Mouse (Mus musculus) heart, postnatal 10 days (tissue): ENCODE measurements around the gene Ctsl. TPM values are rescaled to one million over a fixed set of nuclear protein-coding genes. Genes with fewer than 3 reads are reported as not detected.

Experiments
- DNase-seq, 2 experiments: peaks; one replicate each; pipeline ENCODE4 v3.0.0; 2021
- intact Hi-C: fragments of 180-260 bp; cut with DNase I; formaldehyde crosslinking; loops from one replicate; pipeline ENCODE4 v1.15.1; 2025
- total RNA-seq, 2 experiments: library from RNA; stranded (reverse); gene quantifications; 2 replicates each; pipeline ENCODE4 v1.2.3; 2021

The Ctsl gene
- total RNA-seq, 2 experiments from 2014 or later, result 246 to 281 TPM

DNA sequence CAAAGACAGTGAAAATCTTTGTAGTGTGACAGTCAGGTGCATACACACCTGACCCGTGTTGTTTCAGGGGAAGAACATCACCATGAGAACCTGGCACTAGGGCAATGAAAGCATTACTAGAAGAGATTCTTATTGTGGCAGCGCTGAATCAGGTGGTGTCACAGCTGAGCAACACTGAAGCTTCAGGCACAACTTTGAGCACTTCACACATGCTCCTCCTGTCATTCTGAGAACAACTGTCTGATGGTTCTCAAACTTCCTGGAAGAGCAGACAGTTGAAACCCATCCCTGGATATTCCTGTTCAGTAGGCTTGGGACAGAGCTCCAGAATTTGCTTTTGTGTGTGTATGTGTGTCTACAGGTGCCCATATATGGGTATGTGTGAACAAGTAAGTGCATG lies 5.8 kb upstream of the Ctsl start:
- intact Hi-C loops, result no loop called here
- DNase-seq, result no peak

DNA sequence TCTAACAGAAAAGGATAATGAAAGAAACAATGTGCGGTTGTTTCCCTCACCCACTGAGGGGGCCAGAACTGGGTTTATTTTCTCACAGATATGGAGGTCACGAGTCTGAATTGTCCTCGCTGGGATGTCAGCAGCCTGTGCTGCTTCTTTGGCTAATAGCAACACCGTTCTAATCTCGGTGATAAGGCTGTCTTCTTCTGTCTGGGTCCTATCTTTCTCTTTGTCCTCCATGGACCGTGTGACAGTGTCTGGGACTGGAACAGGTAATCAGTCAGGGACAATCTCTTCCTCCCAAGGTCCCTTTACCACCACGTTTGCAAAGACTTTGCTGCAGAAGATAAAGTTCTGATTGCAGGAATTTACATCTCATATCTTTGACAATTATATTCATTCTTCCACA lies 4.5 kb upstream of the Ctsl start:
- intact Hi-C loops, result no loop called here
- no peak for DNase-seq

DNA sequence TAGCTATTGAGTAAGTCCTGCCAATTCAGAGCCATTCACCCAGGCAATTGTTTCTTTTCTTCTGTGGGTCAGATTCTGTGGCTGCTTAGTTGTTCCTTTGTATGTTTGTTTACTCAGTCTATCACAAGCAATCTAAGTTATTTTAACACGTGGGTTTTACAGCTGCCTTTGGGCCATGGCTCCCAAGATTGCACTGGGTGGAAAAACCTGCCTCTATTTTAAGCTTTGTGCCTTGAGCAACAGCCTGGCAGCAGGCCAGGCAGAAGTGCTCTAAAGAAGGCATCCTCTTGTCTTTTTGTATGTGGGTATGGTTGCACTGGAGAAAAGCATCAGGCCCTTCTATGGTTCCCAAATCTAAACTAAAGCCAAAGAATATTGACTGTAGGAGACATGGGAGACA lies 3.0 kb upstream of the Ctsl start:
- peak; percentile 27 to 35 for DNase-seq
- intact Hi-C loops, result no loop called here

DNA sequence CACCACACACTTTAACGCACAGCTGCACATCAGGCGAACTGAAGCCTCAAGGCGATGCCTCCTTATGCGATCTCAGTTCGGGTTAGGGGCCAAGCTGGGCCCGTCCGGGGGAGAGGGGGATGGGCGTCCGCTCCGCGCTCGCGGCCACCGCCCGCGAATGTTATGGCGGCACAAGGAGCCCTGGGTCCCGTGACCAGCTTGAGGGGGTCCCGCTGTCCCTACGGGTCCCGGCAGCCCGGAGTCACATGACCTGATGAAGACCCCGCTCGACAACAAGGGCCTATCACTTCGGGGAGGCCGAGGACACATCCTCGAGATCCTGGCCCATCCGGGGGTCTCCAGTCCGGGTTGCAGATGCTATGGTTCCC lies 901 bp downstream of the Ctsl start:
- DNase-seq, result no peak
- intact Hi-C loops, result loop anchor here (1.0 to 2.0 kb wide), 3 partner anchors 25 to 63 kb away; partner anchors contain the start of genes Aaed1 and Cdk20

DNA sequence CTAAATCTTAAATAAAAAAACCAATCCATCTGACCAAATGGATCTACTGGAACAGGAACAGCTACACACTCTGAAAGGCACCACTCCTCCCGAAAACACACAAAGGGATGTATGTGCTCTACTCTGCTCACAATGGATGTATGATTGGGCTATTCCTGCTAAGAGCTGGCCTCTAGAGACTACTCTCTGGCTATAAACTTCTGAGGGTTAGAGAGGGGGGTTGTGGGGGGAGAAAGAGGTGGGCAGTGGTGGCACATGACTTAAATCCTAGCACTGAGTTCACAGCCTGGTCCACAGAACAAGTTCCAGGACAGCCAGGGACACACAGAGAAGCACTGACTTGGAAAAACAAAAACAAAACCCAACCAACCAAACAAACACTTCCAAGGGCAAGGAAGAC lies 2.1 kb downstream of the Ctsl start:
- no peak for DNase-seq
- intact Hi-C loops, result loop anchor here (2.0 kb wide), 2 partner anchors 24 to 56 kb away; partner anchors contain the start of gene Aaed1

DNA sequence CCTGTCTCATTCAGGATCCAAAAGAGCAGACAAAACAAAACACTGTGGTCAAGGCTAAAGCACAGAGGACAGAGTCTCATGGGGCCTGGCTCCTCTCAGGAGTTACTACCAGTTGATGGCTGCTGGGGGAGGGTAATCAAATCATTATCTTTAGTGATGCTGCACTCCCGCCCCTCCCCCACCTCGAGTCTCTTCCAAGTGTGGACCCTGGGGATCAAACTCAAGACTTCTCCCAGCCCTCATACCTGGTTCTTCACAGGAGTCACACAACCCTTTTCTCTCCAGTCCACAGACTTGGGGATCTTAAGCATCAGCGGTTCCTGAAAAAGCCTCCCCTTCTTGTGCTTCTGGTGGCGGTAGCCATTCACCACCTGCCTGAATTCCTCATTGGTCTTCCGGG lies 3.1 kb downstream of the Ctsl start:
- no peak for DNase-seq
- intact Hi-C loops, result loop anchor here (2.0 kb wide), 2 partner anchors 23 to 55 kb away; partner anchors contain the start of gene Aaed1

DNA sequence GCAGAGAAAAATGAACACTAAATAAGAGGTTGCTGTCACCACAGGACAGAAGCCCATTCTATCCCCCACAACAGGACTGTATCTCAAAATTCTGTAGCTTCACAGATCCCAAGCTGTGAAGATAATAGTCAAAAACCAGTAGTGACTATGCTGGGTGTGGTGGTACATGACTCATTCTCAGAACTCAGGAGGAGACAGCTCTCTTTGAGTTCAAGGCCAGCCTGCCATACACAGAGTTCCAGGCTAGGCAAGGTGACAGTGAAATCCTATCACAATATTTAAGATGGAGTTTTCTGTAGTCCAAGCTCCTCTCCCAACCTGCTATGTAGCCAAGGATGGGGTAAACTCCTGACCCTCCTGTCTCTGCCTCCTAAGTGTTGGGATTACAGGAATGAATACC lies 5.4 kb downstream of the Ctsl start:
- no peak for DNase-seq
- intact Hi-C loops, result no loop called here

DNA sequence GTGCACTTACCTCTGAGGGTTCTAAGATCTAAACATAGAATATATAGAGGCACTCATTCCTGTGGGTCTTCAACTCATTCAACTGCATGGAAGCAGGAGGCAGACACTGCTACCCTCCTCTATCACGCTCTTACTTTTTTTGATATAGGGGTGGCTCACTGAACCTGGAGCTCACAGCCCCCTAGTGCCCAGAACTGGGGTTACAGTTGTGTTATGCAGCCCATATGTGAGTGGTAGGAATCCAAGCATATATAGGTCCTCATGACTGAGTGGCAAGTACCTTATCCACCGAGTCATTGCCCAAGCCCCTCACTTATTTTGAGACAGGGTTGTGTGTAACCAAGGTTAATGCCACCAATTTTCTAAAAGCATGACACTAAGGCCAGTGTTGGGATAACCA lies 6.4 kb downstream of the Ctsl start:
- intact Hi-C loops, result no loop called here
- peak; percentile 24 to 40 for DNase-seq

DNA sequence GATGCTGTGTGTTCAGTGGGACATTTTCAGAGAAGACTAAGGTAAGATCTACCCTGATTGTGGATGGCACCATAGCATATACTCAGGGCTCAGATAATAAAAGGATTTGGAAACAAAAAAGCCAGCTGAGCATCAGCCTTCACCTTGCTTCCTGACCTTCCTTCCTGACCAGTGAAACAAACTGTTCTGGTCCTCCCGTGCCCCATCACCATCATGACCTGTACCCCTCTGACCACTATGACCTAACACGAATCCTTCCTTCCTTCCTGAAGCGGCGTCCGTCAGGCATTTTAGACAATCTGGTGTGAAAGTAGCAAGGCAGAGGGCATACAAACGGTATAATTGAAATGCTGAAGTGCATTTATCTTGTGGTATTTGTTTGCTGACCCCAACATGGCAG lies 8.6 kb downstream of the Ctsl start:
- intact Hi-C loops, result no loop called here

DNA sequence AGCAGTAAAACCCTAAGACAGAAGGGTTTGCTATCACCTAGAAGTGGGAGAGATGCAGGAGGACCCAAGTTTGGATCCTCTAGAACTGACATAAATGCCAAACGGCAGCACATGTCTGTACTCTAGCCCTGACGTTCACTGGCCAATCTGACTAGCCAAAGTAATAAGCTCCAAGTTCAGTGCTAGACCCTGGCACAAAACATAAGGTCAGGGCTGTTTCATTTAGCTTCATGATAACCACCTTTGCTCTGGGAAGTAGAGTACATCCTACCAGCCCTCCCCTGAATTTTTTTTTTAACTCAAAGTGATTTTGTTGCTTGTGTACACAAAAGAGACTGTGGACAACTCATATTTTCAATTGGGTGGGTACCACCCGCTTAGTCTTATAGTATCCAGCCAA lies 9.7 kb downstream of the Ctsl start:
- intact Hi-C loops, result no loop called here
- DNase-seq, result no peak

More for the DNA sequence above, 8.6 kb downstream of the Ctsl start:
- no peak for DNase-seq

DNA sequence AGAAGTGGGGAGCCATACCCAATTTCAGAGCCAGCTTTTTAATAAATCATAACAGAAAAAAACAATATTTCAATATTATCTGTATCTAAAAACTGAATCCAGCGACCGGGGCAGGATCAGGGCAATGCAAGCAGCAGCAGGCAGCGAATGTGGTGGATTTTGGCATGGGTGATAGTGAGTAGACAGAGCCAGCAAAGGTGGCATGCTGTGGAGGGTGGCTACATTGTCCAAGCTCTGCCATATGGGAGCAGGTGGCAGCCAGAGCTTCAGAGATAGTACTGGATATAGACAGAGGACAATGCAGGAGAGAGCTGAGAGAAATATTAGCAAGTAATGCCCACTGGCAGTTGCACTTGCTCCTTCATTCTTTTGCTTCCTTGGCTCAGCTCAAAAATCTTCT lies 11.0 kb downstream of the Ctsl start:
- DNase-seq, result no peak
- intact Hi-C loops, result no loop called here

DNA sequence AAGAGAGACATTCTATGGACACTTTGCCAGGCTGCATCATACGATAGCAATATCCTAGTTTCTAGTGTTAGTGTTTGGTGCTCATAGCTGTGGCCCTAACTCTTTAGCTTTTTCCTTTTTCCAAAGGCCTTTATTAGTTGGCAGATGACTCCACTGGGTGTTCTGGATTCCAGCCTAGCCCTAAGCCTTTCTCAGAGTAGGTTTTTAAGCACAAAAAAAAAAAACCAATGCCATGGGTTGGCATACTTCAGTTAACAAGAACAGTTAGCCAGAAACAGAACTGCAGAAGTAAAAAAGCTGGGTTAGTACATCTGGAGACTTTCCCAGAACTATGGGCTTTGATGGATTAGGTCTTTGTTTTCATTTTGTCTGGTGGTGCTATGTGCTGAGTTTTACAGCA lies 12.2 kb downstream of the Ctsl start:
- intact Hi-C loops, result no loop called here
- DNase-seq, result no peak

DNA sequence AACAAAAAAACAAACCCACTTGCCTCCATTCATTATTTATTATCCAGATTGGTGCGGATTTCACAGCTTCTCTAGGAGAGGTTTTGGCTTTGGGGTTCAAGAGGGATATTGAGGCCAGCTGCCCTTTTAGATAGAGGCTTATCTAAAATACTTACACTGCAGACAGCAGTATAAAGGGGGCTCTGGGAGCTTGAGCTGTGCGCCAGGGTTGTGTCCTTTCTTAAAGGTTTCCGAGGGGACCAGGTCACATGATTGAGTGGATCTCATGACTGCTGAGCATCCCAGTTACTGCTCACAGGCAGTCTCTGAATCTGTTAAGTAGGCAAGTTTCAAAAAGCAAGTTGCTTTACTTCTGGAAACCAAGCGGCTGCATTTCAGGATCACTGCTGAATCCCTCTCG lies 13.3 kb downstream of the Ctsl start:
- no peak for DNase-seq
- intact Hi-C loops, result no loop called here

DNA sequence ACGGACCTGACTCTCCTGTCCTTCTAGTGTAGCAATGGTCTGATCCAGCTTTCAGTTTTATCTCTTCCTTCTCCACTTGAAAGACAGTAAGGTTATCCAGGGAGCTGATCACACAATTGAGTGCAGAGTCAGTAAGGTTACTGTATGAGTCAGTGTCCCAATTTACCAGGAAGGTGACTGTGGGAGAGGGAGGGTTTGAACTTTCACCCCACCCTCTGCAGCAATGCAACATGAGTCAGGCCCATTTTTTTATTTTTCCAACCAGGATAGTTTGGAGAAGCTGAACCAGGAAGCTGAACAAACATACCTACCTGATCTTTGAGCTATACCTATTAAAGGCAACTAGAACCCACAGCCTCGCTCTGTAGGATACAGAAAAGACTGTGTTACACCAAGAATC lies 21.2 kb downstream of the Ctsl start:
- intact Hi-C loops, result no loop called here
- DNase-seq, result no peak

DNA sequence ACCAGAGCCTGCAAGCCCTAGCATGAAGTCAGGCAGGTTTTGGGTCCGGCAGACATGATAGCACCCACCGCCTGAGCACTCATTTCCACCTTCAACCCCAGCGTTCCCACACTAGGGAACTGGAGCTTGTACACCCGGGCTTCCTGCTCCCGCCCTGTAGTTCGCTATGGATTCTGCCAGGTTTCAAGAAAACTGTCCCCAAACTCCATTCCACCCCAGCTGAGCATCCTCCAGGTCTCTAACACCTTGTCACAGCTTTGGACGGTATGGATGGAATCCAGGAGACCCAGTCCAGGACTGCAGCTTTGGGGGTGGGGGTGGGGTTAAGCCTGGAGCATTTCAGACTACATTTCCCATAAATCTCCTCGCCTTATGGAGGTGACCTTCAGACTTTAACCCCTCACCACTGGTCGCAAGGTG lies 26.6 kb downstream of the Ctsl start:
- peak; percentile 44 to 64 for DNase-seq
- intact Hi-C loops, result loop anchor here (2.0 kb wide), 1 partner anchor 25 kb away; no protein-coding TSS in a partner anchor

DNA sequence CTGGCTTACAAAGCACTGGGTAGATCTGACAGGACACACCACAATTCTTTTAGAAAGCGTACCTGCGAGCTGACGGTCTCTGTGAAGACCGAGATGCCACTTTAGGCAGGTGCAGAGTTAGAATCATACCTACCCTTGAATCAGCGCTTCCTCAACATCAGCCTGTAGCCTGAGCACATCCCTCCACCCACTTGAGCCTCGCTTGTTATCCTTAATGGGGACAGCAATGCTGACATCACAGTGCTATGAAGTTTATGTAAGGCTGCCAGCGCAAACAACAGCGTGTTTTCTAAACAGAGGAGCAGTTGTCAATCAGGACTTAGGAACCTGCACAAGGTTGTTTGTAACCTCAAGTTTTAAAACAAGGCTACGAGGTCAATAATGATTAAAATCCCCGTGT lies 27.1 kb downstream of the Ctsl start:
- intact Hi-C loops, result no loop called here
- DNase-seq, result peak; percentile 21 to 33

DNA sequence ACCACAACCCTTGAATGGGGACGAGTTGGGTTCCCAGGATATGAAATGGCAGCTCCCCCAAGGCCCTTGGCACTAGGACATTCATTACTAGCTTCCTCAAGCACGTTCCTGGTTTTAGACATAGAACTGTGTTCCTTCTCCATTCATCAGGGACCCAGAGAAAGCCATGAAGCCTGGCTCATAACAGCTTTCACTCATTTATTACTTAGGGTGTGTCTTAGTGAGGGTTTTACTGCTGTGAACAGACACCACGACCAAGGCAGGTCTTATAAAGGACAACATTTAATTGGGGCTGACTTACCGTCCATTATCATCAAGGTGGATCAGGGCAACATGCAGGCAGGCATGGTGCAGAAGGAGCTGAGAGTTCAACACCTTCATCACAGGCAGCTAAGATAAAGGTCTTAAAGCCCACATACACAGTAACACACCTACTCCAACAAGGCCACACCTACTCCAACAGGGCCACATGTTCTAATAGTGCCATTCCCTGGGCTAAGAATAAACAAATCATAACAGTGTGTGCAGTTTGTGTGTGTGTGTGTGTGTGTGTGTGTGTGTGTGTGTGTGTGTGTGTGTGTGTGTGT lies 35.1 kb downstream of the Ctsl start:
- DNase-seq, result no peak

DNA sequence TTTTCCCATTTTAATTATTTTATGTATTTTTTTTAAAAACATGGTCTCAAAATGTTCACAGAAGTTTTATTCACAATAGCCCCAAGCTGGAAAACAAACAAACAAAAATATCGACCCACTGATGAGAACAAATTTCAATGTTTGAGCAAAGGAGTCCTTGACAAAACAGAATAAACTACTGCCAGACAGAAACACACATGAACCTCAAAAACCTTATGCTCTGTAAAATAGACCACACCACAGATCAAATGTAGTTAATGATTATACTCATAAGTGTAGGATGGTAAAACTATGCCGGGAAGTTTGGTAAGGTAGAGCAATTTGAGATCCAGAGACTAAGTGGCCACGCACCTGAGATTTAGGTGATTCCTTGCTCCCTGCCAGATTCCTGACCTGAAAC lies 37.6 kb downstream of the Ctsl start:
- intact Hi-C loops, result no loop called here
- no peak for DNase-seq

More for the DNA sequence above, 35.1 kb downstream of the Ctsl start:
- intact Hi-C loops, result no loop called here

DNA sequence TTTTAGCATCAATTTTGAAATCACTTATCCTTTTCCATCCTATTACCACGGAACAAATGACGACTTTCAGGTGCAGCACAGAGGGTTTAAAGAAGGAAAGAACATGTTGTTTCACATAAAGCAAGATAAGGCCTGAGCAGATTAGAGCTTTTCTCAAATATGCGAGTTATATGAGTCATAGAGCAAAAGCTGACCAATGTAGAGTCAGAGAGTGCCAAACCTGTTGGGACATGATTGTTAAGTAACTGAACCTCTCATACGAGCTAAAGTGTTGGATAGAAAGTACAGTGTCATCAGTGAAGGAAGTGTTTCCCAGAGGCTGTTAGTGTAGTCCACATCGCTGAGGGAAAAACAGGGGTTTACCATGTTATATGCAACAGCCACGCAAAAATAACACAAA lies 38.4 kb downstream of the Ctsl start:
- intact Hi-C loops, result no loop called here
- DNase-seq, result no peak

DNA sequence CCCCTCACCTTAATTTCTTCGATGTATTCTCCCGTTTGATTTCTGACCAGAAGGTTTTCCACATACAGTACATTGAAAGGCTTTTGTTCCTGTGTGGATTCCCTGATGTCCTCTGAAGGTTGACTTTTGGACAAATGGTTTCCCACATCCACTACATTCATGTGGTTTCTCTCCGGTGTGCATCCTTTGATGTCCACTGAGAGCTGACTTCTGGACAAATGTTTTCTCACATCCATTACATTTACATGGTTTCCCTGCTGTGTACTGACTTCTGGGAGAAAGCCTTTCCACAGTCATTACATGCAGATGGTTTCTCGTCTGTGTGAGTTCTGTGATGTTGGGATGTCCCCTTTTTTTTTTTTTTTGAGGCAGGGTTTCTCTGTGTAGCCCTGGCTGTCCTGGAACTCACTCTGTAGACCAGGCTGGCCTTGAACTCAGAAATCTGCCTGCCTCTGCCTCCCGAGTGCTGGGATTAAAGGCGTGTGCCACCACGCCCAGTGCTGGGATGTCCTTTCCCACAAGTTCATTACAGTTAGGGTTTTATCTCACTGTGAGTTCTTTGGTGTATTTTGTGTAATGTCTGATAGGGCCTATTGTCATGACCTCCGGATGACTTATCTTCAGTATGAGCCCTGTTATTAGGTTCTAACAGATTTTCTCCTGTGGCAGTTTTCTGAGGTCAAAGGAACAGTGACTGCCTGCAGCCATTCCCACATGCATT lies 48.0 kb downstream of the Ctsl start:
- no peak for DNase-seq
- intact Hi-C loops, result no loop called here

DNA sequence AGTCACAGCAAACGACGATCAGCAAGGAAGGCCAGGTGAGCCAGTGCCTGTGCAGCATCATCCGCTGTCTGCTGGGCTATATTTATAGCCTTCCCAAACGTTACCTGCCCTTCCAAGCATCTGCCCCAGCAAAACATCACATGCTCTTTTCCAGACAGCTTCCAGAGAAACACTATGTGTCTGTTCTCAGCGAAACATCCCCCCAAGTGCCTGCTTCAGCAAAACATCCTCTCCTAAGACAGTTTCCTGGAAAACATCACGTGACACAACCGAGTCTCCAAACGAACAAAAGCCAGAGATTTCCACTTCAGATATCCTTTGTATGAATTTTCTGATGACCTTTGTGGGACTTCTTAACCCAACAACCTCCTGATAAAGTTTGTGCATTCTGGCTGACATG lies 50.4 kb downstream of the Ctsl start:
- intact Hi-C loops, result no loop called here
- DNase-seq, result no peak

DNA sequence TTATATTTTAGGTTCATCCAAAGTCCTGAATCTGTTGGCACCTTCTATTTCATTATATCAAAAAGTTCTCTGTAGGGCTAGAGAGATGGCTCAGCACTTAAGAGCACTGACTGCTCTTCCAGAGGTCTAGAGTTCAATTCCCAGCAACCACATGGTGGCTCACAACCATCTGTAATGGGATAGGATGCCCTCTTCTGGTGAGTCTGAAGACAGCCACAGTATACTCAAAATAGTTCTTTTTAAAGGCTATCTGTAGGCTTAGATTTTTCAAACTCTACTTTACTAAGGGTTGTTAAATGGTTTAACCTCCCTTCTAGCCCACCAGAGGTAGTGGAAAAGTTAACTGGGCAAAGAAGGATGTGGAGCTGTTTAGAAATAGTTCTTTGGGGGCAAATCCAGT lies 50.9 kb downstream of the Ctsl start:
- intact Hi-C loops, result loop anchor here (10.0 kb wide), 1 partner anchor 985 kb away; no protein-coding TSS in a partner anchor
- DNase-seq, result no peak
